Mouse (Mus musculus) heart, adult 2 months (tissue): ENCODE data around the gene Tsg101. TPM values are rescaled to one million over a fixed set of nuclear protein-coding genes. Genes with fewer than 3 reads are reported as not detected.
"Not testable (repeated sequence)": the region's sequence is repeated elsewhere in the genome, so short reads cannot be mapped to it uniquely, and the experiment has no call there.

Experiments used
- DNase-seq, 2 experiments: peaks; one replicate each; pipeline ENCODE4 v3.0.0; 2021
- H3K27ac ChIP-seq: fragments of 200-600 bp; 2 replicates; pipeline ENCODE4 v1.8.1; 2022
- H3K27me3 ChIP-seq: fragments of 200-500 bp; 2 replicates; pipeline ENCODE4 v1.6.1; 2012; ENCODE audit warnings: mild to moderate bottlenecking, low read length, inconsistent platforms, mixed read lengths; ENCODE audit not compliant: control insufficient read depth, insufficient read depth
- H3K36me3 ChIP-seq: fragments of 200-500 bp; 2 replicates; pipeline ENCODE4 v1.6.1; 2012; ENCODE audit warnings: low read length, inconsistent platforms; ENCODE audit not compliant: control insufficient read depth, insufficient read depth
- H3K4me1 ChIP-seq: fragments of 200-500 bp; 2 replicates; pipeline ENCODE4 v1.6.1; 2011; ENCODE audit warnings: low read length; ENCODE audit not compliant: control insufficient read depth, insufficient read depth
- H3K4me3 ChIP-seq: fragments of 200-600 bp; 2 replicates; pipeline ENCODE4 v1.8.1; 2022
- H3K79me2 ChIP-seq: fragments of 200-500 bp; replicated peaks from 2 replicates; pipeline ENCODE4 v1.6.1; 2012; ENCODE audit warnings: mild to moderate bottlenecking, inconsistent platforms, low read length, moderate library complexity, mixed read lengths; ENCODE audit not compliant: control insufficient read depth, insufficient read depth
- H3K9ac ChIP-seq: fragments of 200-500 bp; 2 replicates; pipeline ENCODE4 v1.6.1; 2012; ENCODE audit warnings: low read depth, mild to moderate bottlenecking, control low read depth, inconsistent platforms, low read length, mixed read lengths
- CTCF ChIP-seq: fragments of 200-600 bp; IDR thresholded peaks from 2 replicates; pipeline ENCODE4 v1.8.1; 2022; ENCODE audit warnings: antibody characterized with exemption, mild to moderate bottlenecking, moderate library complexity
- EP300 ChIP-seq: fragments of 200-500 bp; IDR thresholded peaks from 2 replicates; pipeline ENCODE4 v1.6.1; 2011; ENCODE audit warnings: low read depth, low read length, control low read depth; ENCODE audit not compliant: insufficient read depth
- POLR2A ChIP-seq: fragments of 200-500 bp; IDR thresholded peaks from 2 replicates; pipeline ENCODE4 v1.6.1; 2011; ENCODE audit warnings: mild to moderate bottlenecking, low read depth, low read length, control low read depth; ENCODE audit not compliant: insufficient read depth
- WGBS: fragments of 180-500 bp; shearing (Covaris S2); methylation state at CpG from one replicate; pipeline ENCODE4 v1.1.7; 2018; 5-methylcytosine and 5-hydroxymethylcytosine counted together
- intact Hi-C: fragments of 180-260 bp; cut with DNase I; formaldehyde crosslinking; loops from one replicate; pipeline ENCODE4 v1.15.1; 2025
- polyA plus RNA-seq: library from polyadenylated mRNA; depleted of rRNA; stranded (reverse); fragments of >200 nt; gene quantifications from 2 replicates; pipeline ENCODE4 v1.2.3, GENCODE M21; 2012
- total RNA-seq, 2 experiments: library from RNA; stranded (reverse); gene quantifications; 2 replicates each; pipeline ENCODE4 v1.2.3; 2021

Gene Tsg101
- total and polyA plus RNA-seq, 3 experiments: 56.5 to 64.3 (median 62.5) TPM

- Histone ChIP-seq H3K27me3 (no peaks in the 10 kb centered on the region), H3K4me3 (no peak overlapping the region), H3K36me3 (no peaks in the 10 kb centered on the region; the same call in 1 of the 2 replicates), H3K79me2 (no peaks in the 10 kb centered on the region), H3K4me1 (no peaks in the 10 kb centered on the region), H3K9ac (no peak overlapping the region), H3K27ac (no peak overlapping the region)
- WGBS: 55% methylated on average over 3 of the region's 3 CpGs
- DNase-seq: no peak
- no peak for TF ChIP-seq CTCF
- TF ChIP-seq POLR2A: no peak
- TF ChIP-seq EP300: no peak
- intact Hi-C loops: no loop called here
Observed at GRCm38 (mm10) chr7:46883304-46883703, 36.5 kb downstream of the Tsg101 start.

DNA sequence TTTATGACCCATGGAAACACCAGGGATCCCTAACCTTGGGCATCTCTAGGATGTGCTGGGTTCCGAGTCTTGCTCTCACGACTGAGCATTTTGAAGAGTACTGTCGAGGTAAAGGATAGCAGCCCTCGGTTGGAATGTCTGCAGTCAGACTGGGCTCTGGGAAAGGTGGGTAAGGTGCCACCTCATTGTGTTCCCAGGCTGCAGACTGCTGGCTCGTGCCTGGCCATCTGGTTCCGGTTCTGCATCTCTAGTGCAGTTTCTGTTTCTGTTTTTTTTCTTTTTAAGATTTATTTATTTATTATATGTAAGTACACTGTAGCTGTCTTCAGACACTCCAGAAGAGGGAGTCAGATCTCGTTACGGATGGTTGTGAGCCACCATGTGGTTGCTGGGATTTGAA is 37.8 kb downstream of the Tsg101 start:
- DNase-seq, H3K9ac ChIP-seq, H3K4me3 ChIP-seq, H3K27ac ChIP-seq, intact Hi-C loops, H3K27me3 ChIP-seq, H3K79me2 ChIP-seq, H3K36me3 ChIP-seq, H3K4me1 ChIP-seq: not testable (repeated sequence)
- 77% methylated on average over 8 of the region's 8 CpGs for WGBS

GRCm38 (mm10) chr7:46880992-46881391 is 38.8 kb downstream of the Tsg101 start:
- no peak overlapping the region for H3K9ac ChIP-seq
- H3K4me1 ChIP-seq: no peaks in the 10 kb centered on the region
- H3K27ac ChIP-seq: no peak overlapping the region
- H3K79me2 ChIP-seq: no peaks in the 10 kb centered on the region
- intact Hi-C loops: no loop called here
- no peaks in the 10 kb centered on the region for H3K27me3 ChIP-seq
- H3K4me3 ChIP-seq: no peak overlapping the region
- no peak for DNase-seq
- TF ChIP-seq CTCF (no peak), POLR2A (no peak), EP300 (no peak)
- 56% methylated on average over 2 of the region's 2 CpGs for WGBS
- no peaks in the 10 kb centered on the region for H3K36me3 ChIP-seq

GRCm38 (mm10) chr7:46879851-46880250 is 39.9 kb downstream of the Tsg101 start:
- intact Hi-C loops: no loop called here
- Histone ChIP-seq H3K27me3 (no peaks in the 10 kb centered on the region), H3K36me3 (no peaks in the 10 kb centered on the region), H3K79me2 (no peaks in the 10 kb centered on the region), H3K27ac (no peak overlapping the region), H3K4me1 (no peaks in the 10 kb centered on the region), H3K4me3 (no peak overlapping the region), H3K9ac (no peak overlapping the region)
- TF ChIP-seq POLR2A (no peak), EP300 (no peak), CTCF (no peak)
- WGBS: 92% methylated on average over 5 of the region's 5 CpGs
- no peak for DNase-seq

DNA sequence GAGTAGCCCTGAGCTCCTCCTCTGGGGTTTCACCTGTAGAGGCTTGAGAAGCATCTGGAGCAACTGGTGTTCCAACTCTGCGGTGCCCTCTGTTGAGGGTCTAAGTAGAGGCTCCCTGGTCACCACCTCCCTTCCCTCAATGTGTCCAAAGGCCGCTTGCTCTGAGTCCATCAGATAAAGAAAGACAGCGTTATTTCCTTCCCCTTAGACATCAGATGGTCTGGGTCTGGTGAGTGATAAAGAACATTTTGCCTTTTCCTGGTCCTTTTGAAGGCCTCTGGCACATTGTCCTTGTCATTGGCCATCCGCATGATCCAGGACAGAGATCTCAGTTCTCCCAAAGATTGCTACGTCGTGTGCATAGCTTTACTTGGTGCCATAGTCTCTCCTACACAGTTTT is 42.5 kb downstream of the Tsg101 start:
- H3K27ac ChIP-seq: no peak overlapping the region
- intact Hi-C loops: no loop called here
- no peak for DNase-seq
- no peaks in the 10 kb centered on the region for H3K27me3 ChIP-seq
- H3K36me3 ChIP-seq: no peaks in the 10 kb centered on the region
- H3K79me2 ChIP-seq: no peaks in the 10 kb centered on the region
- H3K9ac ChIP-seq: no peak overlapping the region
- no peak for TF ChIP-seq EP300
- WGBS: 64% methylated on average over 6 of the region's 6 CpGs
- H3K4me1 ChIP-seq: no peaks in the 10 kb centered on the region
- H3K4me3 ChIP-seq: no peak overlapping the region

DNA sequence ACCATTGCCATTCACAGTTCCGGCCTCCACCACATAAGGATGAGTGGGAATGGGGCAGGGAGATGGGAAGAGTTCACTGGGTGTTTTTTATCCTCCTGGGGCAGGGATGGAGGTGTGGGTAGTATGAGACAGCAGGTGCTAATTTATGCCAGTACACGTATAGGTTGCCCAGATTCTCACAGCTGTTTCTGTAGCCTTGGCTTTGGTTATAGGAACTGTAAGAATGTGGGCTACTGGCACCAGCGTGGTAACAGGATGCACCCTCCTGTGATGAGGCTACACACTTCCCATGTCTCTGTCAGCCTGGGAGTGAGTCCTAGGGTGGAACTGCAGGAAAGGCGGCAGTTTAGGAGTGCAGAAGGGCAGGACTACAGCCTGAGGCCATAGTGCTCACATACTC is 42.9 kb downstream of the Tsg101 start:
- H3K27ac ChIP-seq: no peak overlapping the region
- intact Hi-C loops: no loop called here
- WGBS: 63% methylated on average over 4 of the region's 4 CpGs
- no peak for TF ChIP-seq CTCF
- TF ChIP-seq POLR2A: no peak
- TF ChIP-seq EP300: no peak
- no peak for DNase-seq
- no peaks in the 10 kb centered on the region for H3K4me1 ChIP-seq
- no peaks in the 10 kb centered on the region for H3K27me3 ChIP-seq
- H3K79me2 ChIP-seq: no peaks in the 10 kb centered on the region
- no peaks in the 10 kb centered on the region for H3K36me3 ChIP-seq
- no peak overlapping the region for H3K9ac ChIP-seq
- no peak overlapping the region for H3K4me3 ChIP-seq

- H3K36me3 ChIP-seq: no peaks in the 10 kb centered on the region
- no peak for DNase-seq
- no peak overlapping the region for H3K4me3 ChIP-seq
- no peaks in the 10 kb centered on the region for H3K79me2 ChIP-seq
- no peak for TF ChIP-seq POLR2A
- no peak for TF ChIP-seq CTCF
- TF ChIP-seq EP300: no peak
- no peak overlapping the region for H3K27ac ChIP-seq
- H3K9ac ChIP-seq: no peak overlapping the region
- H3K27me3 ChIP-seq: no peaks in the 10 kb centered on the region
- WGBS: 49% methylated on average over 4 of the region's 4 CpGs
- H3K4me1 ChIP-seq: no peaks in the 10 kb centered on the region
- intact Hi-C loops: no loop called here
Observed at GRCm38 (mm10) chr7:46871988-46872387, 47.8 kb downstream of the Tsg101 start.
